Mouse (Mus musculus): Measurements from ENCODE around the gene Nr1d2. TPM values are rescaled to one million over a fixed set of nuclear protein-coding genes. Genes with fewer than 3 reads are reported as not detected.
"Not testable (repeated sequence)": the region's sequence is repeated elsewhere in the genome, so short reads cannot be mapped to it uniquely, and the experiment has no call there.

The Nr1d2 gene
- polyA plus RNA-seq, 1 experiment from 2014 or later = 5.4 TPM

DNA sequence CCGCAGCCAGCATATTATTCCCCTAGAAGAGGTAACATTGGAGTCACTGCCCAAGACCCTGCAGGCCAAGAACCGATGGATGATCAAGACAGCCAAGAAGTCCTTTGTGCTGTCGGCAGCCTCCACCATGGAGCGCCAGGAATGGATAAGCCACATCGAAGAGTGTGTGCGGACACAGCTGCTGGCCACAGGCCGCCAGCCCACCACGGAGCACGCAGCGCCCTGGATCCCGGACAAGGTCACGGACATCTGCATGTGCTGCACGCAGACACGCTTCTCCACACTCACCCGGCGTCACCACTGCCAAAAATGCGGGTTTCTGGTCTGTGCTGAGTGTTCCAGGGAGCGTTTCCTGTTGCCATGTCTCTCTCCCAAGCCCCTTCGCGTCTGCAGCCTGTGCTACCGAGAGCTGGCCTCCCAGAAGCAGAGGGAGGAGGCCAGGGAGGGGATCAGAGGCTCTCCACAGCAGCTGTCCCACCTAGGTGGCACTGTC lies 3.8 kb upstream of the Nr1d2 start:
- Histone ChIP-seq H3K9me3 (no peaks in the 10 kb centered on the region), H3K27me3 (ENCODE audit: insufficient read depth, poor library complexity, severe bottlenecking) (no peaks in the 10 kb centered on the region), H3K36me3 (no peaks in the 10 kb centered on the region), H3K4me1 (no peaks in the 10 kb centered on the region), H3K4me3 (no peak overlapping the region), H3K27ac (no peak overlapping the region)
- 84% methylated on average over 21 of the region's 21 CpGs for WGBS
- DNase-seq (ENCODE audit: low spot score) = no peak

DNA sequence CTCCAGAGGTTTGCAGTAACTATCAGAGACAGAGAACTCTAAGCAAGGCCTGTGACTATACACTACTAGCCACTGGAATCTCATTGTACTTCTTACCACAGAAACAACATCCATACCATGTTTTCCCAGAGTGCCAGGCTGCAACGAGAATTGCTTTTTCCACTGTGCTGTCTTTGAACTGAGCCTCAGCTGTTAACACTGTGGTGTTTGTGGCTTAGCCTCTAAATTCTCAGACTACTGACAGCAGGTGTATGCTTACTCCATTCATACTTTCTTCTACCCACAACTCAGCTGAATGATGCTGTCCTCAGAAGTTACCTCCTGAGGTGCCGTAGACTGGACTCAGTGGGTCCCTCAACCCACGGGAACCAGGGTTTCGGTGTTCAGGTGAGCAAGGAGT lies 2.9 kb upstream of the Nr1d2 start:
- H3K27ac ChIP-seq = no peak overlapping the region
- no peak overlapping the region for H3K4me3 ChIP-seq
- no peak for DNase-seq (ENCODE audit: low spot score)
- H3K4me1 ChIP-seq = no peaks in the 10 kb centered on the region
- H3K27me3 ChIP-seq (ENCODE audit: insufficient read depth, poor library complexity, severe bottlenecking) = no peaks in the 10 kb centered on the region
- no peaks in the 10 kb centered on the region for H3K9me3 ChIP-seq
- WGBS = 86% methylated on average over 4 of the region's 4 CpGs
- no peaks in the 10 kb centered on the region for H3K36me3 ChIP-seq

DNA sequence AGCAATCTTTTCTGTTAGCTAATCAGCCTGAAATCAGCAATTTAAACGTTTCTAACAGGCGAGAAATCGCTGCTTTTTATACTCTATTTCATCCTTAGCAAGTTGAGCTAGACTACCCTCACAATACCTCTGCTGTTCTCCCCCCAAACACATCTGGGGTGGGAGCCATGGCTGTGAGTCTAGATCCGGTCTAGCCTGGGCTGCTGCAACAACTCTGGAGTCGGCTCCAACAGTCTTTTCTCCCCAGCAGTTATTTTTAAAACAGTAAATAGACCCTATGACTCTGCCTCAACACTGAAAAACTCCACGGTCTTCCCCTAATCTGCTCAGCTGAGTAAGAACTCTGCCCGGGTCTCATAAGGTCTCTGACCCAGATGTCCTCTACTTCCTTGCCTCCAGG lies 1.2 kb upstream of the Nr1d2 start:
- Histone ChIP-seq H3K4me3 (no peak overlapping the region), H3K9me3 (no peaks in the 10 kb centered on the region), H3K4me1 (0 out of 2 replicates have a peak, but pooled peaks cover 1% of the 10 kb centered on the region), H3K36me3 (no peaks in the 10 kb centered on the region), H3K27ac (no peak overlapping the region), H3K27me3 (ENCODE audit: insufficient read depth, poor library complexity, severe bottlenecking) (no peaks in the 10 kb centered on the region)
- 61% methylated on average over 7 of the region's 7 CpGs for WGBS
- no peak for DNase-seq (ENCODE audit: low spot score)

DNA sequence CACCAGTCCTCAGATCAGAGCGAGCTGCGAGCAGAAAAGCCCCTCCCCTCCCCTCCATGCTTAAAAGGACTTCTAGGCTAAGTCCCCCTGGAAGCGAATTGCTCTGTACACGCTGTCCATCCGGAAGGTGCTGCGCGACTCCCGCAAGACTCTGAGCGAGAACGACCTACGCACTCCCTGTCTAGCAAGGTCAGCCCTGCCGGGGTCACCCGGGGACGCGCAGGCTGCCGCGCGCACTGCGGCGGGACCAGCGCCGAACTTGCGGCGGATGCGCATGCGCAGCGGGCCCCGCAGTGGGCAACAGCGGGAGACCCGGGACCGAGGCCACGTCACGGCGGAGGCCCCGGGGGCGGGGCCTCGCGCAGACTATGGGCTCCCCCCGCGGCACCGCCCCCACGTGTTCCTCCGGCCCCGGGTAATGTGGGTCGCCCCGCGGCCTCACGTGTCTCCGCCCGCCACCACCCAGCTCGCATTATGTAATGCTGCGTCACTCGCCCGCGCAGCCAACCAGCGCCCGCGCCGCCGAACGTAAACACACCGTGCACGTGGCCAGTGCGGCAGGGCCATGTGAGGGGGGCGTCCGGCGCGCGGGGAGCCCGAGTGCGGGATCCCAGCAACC lies 687 bp downstream of the Nr1d2 start:
- peak overlapping the region; percentile 83 for H3K4me3 ChIP-seq
- DNase-seq (ENCODE audit: low spot score) = peak; percentile 96
- no peaks in the 10 kb centered on the region for H3K9me3 ChIP-seq
- H3K27me3 ChIP-seq (ENCODE audit: insufficient read depth, poor library complexity, severe bottlenecking) = no peaks in the 10 kb centered on the region
- H3K36me3 ChIP-seq = no peaks in the 10 kb centered on the region
- H3K4me1 ChIP-seq = peaks cover 13% of the 10 kb centered on the region; the same call in 1 of the 2 replicates
- H3K27ac ChIP-seq = peak overlapping the region; percentile 90
- WGBS = under 1% methylated on average over 68 of the region's 71 CpGs

DNA sequence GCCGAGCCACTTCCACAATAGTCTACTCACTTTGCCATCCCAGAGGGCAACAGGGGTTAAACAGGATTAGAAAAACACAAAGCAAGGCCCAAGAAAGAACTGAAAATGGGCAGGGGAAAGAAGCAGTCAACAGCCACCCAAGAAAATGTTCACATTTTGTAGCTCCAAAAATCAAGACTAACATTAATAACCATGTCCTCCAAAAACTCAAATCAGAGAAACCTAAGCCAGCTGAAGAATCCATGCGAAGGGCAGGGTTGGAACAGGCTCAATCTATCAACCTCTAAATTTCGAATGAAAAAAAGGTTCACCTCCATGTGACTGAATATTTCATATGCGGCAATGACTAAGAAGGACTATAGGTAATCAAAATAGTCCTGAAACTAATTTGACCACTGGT lies 1.5 kb downstream of the Nr1d2 start:
- H3K27me3 ChIP-seq (ENCODE audit: insufficient read depth, poor library complexity, severe bottlenecking) = no peaks in the 10 kb centered on the region
- peak overlapping the region; percentile 83 for H3K4me3 ChIP-seq
- H3K9me3 ChIP-seq = no peaks in the 10 kb centered on the region
- WGBS = 74% methylated on average over 4 of the region's 4 CpGs
- peaks cover 18% of the 10 kb centered on the region; the same call in 1 of the 2 replicates for H3K4me1 ChIP-seq
- H3K36me3 ChIP-seq = no peaks in the 10 kb centered on the region
- H3K27ac ChIP-seq = peak overlapping the region; percentile 90; the same call in 1 of the 2 replicates
- DNase-seq (ENCODE audit: low spot score) = no peak

DNA sequence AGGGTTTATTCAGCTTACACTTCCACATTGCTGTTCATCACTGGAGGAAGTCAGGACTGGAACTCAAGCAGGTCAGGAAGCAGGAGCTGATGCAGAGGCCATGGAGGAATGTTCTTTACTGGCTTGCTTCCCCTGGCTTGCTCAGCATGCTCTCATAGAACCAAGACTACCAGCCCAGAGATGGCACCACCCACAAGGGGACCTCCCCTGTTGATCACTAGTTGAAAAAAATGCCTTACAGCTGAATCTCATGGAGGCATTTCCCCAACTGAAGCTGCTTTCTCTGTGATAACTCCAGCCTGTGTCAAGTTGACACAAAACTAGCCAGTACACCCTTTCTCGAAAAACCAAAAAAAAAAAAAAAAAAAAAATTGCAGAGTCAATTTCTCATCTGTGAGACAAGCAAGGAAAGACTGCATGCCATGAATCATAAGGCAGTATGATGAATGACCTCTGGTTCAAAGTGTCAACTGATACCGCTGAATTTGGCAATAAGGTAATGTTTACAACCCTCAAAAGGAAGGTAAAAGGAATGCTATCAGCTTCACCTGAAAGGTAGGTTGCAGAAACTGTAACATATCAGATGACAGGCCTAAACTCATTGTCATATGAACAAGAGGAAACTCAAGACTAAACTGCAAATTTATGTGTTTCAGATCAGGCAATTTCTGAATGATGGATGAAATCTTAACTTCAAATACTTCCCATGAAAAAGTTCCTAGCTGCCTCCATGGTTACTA lies 2.3 kb downstream of the Nr1d2 start:
- H3K4me1 ChIP-seq = peaks cover 18% of the 10 kb centered on the region; the same call in 1 of the 2 replicates
- not testable (repeated sequence) for H3K27me3 ChIP-seq (ENCODE audit: insufficient read depth, poor library complexity, severe bottlenecking); H3K4me3 ChIP-seq; H3K9me3 ChIP-seq; H3K27ac ChIP-seq; DNase-seq (ENCODE audit: low spot score); H3K36me3 ChIP-seq
- WGBS = 96% methylated on average over 2 of the region's 2 CpGs

DNA sequence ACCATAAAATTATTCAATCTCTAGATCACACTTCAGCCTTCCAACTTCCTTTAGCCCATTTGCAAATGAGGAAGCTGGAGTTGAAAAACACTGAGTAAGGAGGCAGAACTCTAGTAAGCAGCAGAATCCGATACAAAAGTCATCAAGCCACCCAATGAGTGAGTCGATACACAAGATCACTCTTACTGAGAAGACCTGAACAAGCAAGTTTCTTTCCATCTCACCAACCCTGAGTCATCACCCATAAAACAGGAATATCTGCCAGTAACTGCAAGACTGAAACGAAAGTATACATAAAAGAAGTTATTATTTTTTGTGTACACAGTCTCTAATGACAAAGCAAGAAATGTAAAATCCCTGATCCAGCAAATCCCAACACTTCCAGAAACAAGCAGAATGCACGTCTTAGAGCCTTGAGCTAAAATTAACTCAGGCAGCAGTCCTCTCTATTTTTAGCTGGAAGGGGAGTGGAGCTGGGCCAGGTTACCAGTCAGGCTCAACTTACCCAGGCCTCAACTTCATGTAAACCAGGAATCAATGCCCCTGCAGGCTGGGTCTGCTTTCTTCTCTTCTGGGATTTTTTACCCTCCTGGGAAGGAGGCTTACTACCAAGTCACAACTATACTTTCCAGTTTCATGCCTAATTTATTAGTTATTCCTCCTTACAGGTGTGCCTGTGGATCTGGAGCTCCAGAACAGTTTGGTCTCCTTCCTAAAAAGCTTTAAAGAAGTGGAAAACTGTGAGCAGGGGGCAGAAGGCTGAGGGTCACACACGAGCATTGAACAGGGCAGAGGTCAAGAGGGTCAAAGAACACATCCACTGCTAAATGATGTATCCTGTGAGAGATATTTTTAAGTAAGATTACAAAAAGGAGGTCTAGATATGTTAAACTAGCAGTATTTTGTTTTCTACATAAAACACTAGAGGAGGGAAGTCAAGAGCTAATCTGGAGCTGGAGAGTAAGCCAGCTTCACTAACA lies 4.7 kb downstream of the Nr1d2 start:
- H3K36me3 ChIP-seq = no peaks in the 10 kb centered on the region
- 34% methylated on average over 5 of the region's 5 CpGs for WGBS
- H3K4me1 ChIP-seq = peaks cover 18% of the 10 kb centered on the region; the same call in 1 of the 2 replicates
- DNase-seq (ENCODE audit: low spot score) = no peak
- H3K27ac ChIP-seq = peak overlapping the region; percentile 87
- no peaks in the 10 kb centered on the region for H3K9me3 ChIP-seq
- H3K27me3 ChIP-seq (ENCODE audit: insufficient read depth, poor library complexity, severe bottlenecking) = no peaks in the 10 kb centered on the region
- H3K4me3 ChIP-seq = peak overlapping the region; percentile 27; the same call in 1 of the 2 replicates

DNA sequence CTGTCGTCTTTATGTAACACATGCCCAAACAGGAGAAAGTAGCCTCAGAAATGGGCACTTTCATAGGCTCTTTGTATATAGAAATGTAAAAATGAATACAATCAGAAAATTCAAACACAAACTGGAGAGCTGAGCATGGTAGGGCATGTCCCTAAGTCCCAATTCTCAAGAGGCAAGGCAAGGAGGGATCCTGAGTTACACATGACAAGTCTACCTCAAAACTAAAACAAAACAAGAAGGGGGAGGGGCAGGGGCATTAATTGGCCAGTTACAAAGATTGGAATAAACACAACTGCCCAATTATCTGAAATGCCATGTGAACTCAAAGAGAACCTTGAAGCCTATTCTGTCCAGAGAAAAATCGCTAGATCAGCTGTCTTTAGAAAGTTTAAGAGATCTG lies 5.9 kb downstream of the Nr1d2 start:
- DNase-seq (ENCODE audit: low spot score) = no peak
- Histone ChIP-seq H3K9me3 (no peaks in the 10 kb centered on the region), H3K4me3 (no peak overlapping the region), H3K27me3 (ENCODE audit: insufficient read depth, poor library complexity, severe bottlenecking) (no peaks in the 10 kb centered on the region), H3K27ac (0 out of 2 replicates have a peak overlapping the region, but pooled peaks have one; percentile 87), H3K4me1 (peaks cover 18% of the 10 kb centered on the region; the same call in 1 of the 2 replicates), H3K36me3 (no peaks in the 10 kb centered on the region)
- WGBS = 70% methylated on average over 2 of the region's 2 CpGs

DNA sequence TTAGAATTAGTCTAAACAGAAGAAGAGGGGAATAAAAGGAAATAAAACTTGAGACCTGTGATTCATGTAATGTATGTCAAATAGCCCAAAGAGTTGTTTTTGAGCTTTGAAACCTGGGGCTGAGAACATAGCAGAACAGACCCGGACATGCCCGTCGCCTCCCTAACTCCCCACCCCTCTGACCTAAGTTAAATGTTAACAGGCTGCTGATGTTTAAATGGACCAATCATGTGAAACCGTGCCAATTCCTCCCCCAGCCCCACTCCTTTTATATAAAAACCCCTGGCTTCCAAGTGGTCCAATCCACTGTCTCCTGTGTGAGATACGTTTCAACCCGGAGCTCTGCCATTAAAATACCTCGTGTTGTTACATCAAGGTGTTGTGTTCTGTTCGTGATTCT lies 7.1 kb downstream of the Nr1d2 start:
- WGBS = 91% methylated on average over 8 of the region's 8 CpGs
- H3K4me1 ChIP-seq = peaks cover 18% of the 10 kb centered on the region; the same call in 1 of the 2 replicates
- H3K27me3 ChIP-seq (ENCODE audit: insufficient read depth, poor library complexity, severe bottlenecking); DNase-seq (ENCODE audit: low spot score); H3K9me3 ChIP-seq; H3K36me3 ChIP-seq; H3K4me3 ChIP-seq; H3K27ac ChIP-seq: not testable (repeated sequence)

DNA sequence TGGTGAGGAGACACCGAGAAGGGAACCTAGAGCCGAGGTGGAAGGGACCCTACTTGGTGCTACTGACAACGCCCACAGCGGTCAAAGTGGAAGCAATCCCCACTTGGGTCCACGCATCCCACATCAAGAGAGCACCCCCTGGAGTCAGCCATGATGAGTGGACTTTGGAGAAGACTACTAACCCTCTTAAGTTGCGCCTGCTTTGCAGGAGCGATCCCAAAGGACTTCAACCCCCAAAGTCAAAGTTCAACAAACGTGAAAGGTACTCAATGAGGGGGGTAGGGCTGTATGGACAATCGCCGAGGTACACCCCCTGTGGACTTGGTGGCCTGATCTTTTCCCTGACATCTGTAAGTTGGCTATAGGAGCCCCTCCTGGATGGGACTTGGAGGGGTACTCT lies 9.2 kb downstream of the Nr1d2 start:
- DNase-seq (ENCODE audit: low spot score); H3K36me3 ChIP-seq; H3K4me3 ChIP-seq; H3K9me3 ChIP-seq; H3K27ac ChIP-seq; H3K27me3 ChIP-seq (ENCODE audit: insufficient read depth, poor library complexity, severe bottlenecking): not testable (repeated sequence)
- 90% methylated on average over 10 of the region's 10 CpGs for WGBS
- H3K4me1 ChIP-seq = peaks cover 13% of the 10 kb centered on the region; the same call in 1 of the 2 replicates

DNA sequence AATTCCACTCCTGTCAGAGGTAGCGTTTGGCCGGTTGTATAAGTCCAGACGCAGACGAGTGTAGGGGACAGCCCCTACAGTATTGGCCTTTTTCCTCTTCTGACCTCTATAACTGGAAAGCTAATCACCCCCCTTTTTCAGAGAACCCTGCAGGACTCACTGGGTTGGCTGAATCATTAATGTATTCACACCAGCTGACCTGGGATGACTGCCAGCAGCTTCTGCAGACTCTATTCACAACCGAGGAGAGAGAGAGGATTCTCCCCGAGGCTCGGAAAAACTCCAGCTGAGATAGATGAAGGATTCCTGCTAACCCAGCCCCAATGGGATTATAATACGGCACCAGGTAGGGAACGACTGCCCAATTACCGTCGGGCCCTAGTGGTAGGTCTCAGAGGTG lies 12.7 kb downstream of the Nr1d2 start:
- H3K4me3 ChIP-seq; H3K9me3 ChIP-seq; DNase-seq (ENCODE audit: low spot score); H3K27ac ChIP-seq; H3K36me3 ChIP-seq; H3K27me3 ChIP-seq (ENCODE audit: insufficient read depth, poor library complexity, severe bottlenecking); H3K4me1 ChIP-seq: not testable (repeated sequence)
- 86% methylated on average over 11 of the region's 11 CpGs for WGBS

DNA sequence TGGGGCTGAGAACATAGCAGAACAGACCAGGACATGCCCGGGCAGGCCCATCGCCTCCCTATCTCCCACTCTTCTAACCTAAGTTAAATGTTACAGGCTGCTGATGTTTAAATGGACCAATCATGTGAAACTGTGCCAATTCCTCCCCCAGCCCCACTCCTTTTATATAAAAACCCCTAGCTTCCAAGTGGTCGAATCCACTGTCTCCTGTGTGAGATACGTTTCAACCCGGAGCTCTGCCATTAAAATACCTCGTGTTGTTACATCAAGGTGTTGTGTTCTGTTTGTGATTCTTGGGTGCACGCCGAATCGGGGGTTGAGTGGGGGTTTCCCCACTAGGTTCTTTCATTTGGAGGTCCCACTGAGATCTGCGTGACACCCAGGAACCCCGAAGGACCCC lies 13.5 kb downstream of the Nr1d2 start:
- not testable (repeated sequence) for H3K4me3 ChIP-seq; H3K36me3 ChIP-seq; DNase-seq (ENCODE audit: low spot score); H3K4me1 ChIP-seq; H3K27ac ChIP-seq; H3K9me3 ChIP-seq; H3K27me3 ChIP-seq (ENCODE audit: insufficient read depth, poor library complexity, severe bottlenecking)
- WGBS = 92% methylated on average over 11 of the region's 11 CpGs

All from heart, embryonic 10.5 days (tissue).